Mouse (Mus musculus) erythroblast, embryonic 14.5 days (primary cell): Measurements from ENCODE around the gene Stard9.

Source experiments
- GATA1 ChIP-seq: IDR thresholded peaks from 2 replicates; pipeline ENCODE4 v1.6.1; 2012; ENCODE audit warnings: low read length, inconsistent platforms, mixed read lengths
- TAL1 ChIP-seq: IDR thresholded peaks from 3 replicates; pipeline ENCODE4 v1.6.1; 2012; ENCODE audit warnings: low read length, inconsistent platforms, mixed read lengths

- no peak for TF ChIP-seq GATA1
- TF ChIP-seq TAL1, result no peak
Observed at GRCm38 (mm10) chr2:120761922-120762321, 133.0 kb downstream of the Stard9 start.
